Comparison of ENCODE assay signal across 20 mouse cellular contexts in the genomic region with DNA sequence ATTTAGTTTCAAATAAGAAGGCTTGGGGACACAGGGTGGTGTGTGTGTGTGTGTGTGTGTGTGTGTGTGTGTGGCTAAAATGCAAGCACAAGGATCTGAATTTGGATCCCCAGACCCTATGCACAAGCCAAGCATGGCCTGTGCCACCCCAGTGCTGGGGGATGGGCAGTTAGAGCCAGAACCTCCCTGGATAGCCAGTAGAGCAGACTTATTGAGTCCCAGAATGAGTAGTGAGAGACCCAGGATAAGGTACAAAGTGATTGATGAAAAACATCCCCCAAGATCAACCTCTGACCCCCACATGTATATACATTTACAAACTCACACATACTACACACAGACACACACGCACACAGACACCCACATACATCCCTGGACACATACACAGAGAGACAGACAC.
"Had no signal": no experiment of that assay in that cellular context is flagged by ENCODE, and none has a peak within 500 bp of the region (broad histone marks: within the 10 kb centered on the region; RNA-seq: fewer than 3 reads in every experiment).

No protein-coding gene starts in this region.

- H3K4me2 ChIP-seq: lung, embryonic 15.5 days; midbrain, embryonic 13.5 days; neural tube, embryonic 13.5 days; neural tube, embryonic 15.5 days had no signal

- DNase-seq: lung, adult 2 months; lung, postnatal 14 days; lung, postnatal 36 days; retina, postnatal 1 day; right cerebral cortex, adult 18-20 months; right cerebral cortex, postnatal 25 days; right cerebral cortex, postnatal 4 days; spleen, adult 18-20 months; thymus, adult 18-20 months; thymus, postnatal 14 days; thymus, postnatal 36 days had no signal

- ATAC-seq: lung, postnatal 0 days; midbrain, embryonic 13.5 days; midbrain, embryonic 16.5 days had no signal

- H3K27ac ChIP-seq: liver, embryonic 14.5 days; lung, embryonic 15.5 days; midbrain, embryonic 10.5 days; midbrain, embryonic 13.5 days; neural tube, embryonic 13.5 days; neural tube, embryonic 15.5 days had no signal

- H3K4me1 ChIP-seq: midbrain, embryonic 13.5 days; neural tube, embryonic 13.5 days; neural tube, embryonic 15.5 days had no signal

- H3K9ac ChIP-seq: liver, embryonic 14.5 days; lung, embryonic 15.5 days; midbrain, embryonic 13.5 days; neural tube, embryonic 13.5 days; neural tube, embryonic 15.5 days had no signal

- H3K27me3 ChIP-seq: lung, embryonic 15.5 days; midbrain, embryonic 13.5 days; neural tube, embryonic 13.5 days; neural tube, embryonic 15.5 days had no signal

- H3K4me3 ChIP-seq: lung, embryonic 15.5 days; midbrain, embryonic 10.5 days; midbrain, embryonic 13.5 days; myocyte; neural tube, embryonic 13.5 days; neural tube, embryonic 15.5 days had no signal

- H3K9me3 ChIP-seq: lung, embryonic 15.5 days; midbrain, embryonic 10.5 days; midbrain, embryonic 13.5 days; neural tube, embryonic 13.5 days; neural tube, embryonic 15.5 days had no signal

- H3K36me3 ChIP-seq: lung, embryonic 15.5 days; midbrain, embryonic 10.5 days; midbrain, embryonic 13.5 days; neural tube, embryonic 13.5 days; neural tube, embryonic 15.5 days had no signal
